Mouse (Mus musculus): ENCODE data around the gene Krtap5-4. TPM values are rescaled to one million over a fixed set of nuclear protein-coding genes. Genes with fewer than 3 reads are reported as not detected.
"Not testable (repeated sequence)": the region's sequence is repeated elsewhere in the genome, so short reads cannot be mapped to it uniquely, and the experiment has no call there.

Gene Krtap5-4
- total RNA-seq, 2 experiments from 2014 or later: not detected

GRCm38 (mm10) chr7:142321637-142322306 is 18.4 kb downstream of the Krtap5-4 start:
- not testable (repeated sequence) for DNase-seq (ENCODE audit: low spot score in 2 of 2)

- DNase-seq (ENCODE audit: low spot score in 2 of 2): no peak
Observed at GRCm38 (mm10) chr7:142322641-142323040, 19.3 kb downstream of the Krtap5-4 start.

DNA sequence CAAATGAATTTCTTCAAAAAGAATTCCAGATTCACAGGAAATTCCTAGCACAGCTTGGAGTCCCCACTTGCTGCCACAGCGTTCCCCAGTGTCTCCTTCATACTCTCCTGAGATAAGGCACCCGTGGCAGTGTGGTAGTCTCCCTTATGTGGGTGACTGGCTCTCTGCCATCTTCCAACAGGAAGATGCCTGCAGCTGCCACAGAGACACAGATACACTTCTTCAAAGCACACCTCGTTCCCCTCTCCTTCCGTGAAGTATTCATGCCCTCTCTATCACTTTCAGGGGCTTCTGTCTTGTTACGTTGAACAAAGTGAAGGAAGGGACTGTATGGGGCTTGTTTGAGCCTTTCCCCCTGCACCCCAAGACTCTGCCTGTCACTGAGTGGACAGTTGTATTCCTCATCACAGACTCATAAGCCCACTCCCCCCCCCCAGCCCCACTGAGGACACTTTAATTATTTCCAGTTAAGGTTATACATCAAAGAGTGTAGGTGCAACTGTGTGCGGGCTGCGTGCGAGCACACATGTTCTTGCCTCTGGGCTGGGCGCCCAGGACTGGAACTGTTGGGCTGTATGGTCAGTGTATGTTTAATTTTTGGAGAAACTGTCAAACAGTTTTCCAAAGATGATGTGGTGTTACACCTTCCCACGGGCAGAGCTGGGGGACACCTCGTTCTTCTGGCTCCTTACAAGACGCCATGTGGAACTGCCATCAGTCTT is 20.2 kb downstream of the Krtap5-4 start:
- DNase-seq (ENCODE audit: low spot score in 2 of 2): no peak

- DNase-seq (ENCODE audit: low spot score in 2 of 2): no peak
Observed at GRCm38 (mm10) chr7:142326714-142327445, 23.5 kb downstream of the Krtap5-4 start.

DNA sequence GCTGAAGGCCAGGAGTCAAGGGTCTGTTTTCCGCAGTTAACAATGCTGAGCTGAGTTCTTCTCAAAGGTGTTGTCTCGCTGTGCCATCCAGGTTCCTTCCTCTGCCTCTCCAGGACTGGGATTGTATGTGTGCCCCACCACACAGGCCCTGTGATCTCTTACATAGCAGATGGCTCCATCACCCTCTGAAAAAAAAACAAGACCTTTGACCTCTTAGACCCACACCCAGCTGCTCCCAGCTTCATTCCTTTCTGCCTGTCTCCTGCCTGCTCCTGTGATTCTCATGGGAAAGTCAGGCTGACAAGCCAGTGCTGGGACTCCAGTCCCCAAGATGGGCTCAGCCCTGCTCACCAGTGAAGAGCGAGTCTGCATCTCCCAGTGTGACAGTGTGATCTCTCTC is 25.2 kb downstream of the Krtap5-4 start:
- DNase-seq (ENCODE audit: low spot score in 2 of 2): no peak

- no peak for DNase-seq (ENCODE audit: low spot score in 2 of 2)
Observed at GRCm38 (mm10) chr7:142330271-142330724, 26.9 kb downstream of the Krtap5-4 start.

DNA sequence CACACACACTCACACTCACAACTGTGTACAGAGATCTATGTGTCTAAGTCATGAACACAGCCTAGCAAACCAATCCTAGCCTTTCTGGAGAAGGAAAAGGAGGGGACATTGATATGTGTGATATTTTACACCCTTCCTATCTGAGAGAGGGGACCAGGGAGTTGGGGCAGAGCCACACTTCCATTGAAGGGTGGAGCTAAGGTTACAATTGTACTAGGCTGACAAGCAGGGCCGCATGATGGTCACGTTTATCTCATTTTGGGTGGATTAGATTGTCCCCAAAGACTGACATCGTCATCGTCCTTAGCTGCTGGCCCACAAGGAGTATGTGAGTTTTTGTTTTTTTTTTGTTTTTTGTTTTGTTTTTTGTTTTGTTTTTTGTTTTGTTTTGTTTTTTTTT is 27.9 kb downstream of the Krtap5-4 start:
- no peak for DNase-seq (ENCODE audit: low spot score in 2 of 2)

GRCm38 (mm10) chr7:142332741-142333140 is 29.4 kb downstream of the Krtap5-4 start:
- not testable (repeated sequence) for DNase-seq (ENCODE audit: low spot score in 2 of 2)

- peak; percentile 89 to 90 for DNase-seq (ENCODE audit: low spot score in 2 of 2)
Observed at GRCm38 (mm10) chr7:142334246-142334645, 30.9 kb downstream of the Krtap5-4 start.

- DNase-seq (ENCODE audit: low spot score in 2 of 2): no peak
Observed at GRCm38 (mm10) chr7:142335151-142335550, 31.8 kb downstream of the Krtap5-4 start.

GRCm38 (mm10) chr7:142340269-142340970 is 37.1 kb downstream of the Krtap5-4 start:
- no peak for DNase-seq (ENCODE audit: low spot score in 2 of 2)

DNA sequence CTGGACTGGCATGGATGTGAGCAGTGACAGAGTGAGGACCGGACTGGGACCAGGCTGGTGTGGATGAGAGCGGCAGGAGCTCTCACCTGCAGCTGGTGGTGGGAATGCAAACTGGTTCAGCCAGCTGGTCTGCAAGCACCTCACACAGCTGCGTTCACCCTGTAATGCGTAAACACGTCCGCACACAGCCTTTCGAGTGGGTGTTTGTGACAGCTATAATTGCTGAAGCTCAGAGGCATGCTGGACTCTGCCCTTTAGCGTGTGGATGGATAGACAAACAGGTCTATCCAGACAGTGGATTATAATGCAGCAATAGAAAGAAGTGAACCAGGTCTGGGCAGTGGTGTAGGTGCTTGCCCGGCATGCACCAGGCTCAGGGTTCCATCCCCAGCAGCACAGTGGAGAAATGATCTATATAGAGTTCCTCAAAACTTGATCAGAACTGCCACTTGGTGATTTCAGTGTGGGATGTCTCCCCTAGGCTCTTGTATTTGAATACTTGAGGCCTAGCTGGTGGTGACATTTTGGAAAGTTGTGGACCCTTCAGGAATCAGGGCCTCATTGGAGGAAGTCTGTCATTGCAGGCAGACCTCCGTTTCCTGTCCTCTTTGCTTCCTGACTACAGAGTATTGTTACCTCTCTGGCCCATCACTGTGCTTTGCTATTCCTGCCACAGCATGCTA is 38.4 kb downstream of the Krtap5-4 start:
- DNase-seq (ENCODE audit: low spot score in 2 of 2): no peak

DNA sequence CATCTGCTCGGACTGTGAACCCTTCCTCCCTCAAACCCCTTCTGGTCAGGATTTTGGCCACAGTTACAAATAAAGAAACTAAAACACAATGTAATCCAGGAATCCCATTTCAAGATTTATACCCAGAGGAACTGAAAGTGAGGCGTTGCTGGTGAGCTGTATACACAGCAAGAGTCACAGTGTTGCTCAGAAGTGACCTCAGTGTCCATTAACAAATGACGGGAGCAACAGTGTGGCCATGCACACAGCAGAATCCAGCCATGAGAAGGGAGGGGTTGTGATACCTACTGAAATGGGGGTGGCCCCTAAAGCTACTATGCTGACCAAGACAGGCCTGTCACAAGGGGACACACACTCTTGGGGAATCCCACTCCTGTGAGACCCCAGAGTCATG is 38.9 kb downstream of the Krtap5-4 start:
- no peak for DNase-seq (ENCODE audit: low spot score in 2 of 2)

DNA sequence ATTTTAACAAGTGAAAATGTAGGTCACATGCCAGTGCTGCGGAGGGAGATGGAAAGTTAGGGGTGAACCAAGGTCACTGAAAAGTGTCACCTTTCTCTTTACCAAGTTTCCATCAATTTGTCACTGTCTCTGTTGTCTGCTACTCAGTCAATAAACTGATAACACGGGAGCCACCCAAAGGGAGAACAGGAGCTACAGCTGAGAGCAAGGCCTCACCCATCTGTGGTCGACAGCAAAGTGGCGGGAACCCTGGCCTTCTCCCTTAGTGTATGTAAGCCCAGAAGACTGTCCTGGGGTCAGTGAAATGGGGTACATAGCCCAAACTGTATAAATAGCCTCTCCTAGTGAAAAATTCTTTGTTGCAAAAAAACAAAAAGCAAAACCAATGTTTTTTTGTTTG is 44.2 kb downstream of the Krtap5-4 start:
- no peak for DNase-seq (ENCODE audit: low spot score in 2 of 2)

DNA sequence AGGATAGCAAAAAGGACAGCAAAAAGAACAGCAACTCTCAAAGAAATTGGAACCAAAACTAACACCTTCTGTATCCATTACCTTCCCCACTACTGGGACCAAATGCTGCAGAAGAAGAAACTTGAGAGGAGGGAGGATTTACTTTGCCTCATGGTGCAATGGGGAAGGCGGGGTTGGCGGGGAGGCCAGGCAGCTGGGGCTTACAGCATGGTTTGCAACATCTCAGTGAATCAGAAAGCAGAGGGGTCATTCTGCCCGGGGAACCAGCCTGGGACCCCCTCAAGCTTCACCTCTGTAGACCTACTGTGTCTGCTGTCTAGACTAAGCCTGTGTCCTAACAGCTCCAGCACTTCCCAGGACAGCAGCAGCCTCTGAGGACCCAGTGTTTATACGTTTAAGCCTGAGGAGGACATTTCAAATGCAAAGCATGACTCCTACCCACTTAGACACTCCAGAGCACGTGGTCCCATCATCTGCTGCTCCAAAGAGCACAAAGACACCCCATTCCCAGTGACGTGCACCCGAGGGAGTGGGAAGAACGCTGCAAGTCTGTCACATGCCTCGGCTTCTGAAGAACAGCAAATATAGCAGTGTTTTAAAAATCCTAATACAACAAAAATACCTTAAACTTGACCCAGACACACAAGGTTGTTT is 46.1 kb downstream of the Krtap5-4 start:
- DNase-seq (ENCODE audit: low spot score in 2 of 2): no peak

DNA sequence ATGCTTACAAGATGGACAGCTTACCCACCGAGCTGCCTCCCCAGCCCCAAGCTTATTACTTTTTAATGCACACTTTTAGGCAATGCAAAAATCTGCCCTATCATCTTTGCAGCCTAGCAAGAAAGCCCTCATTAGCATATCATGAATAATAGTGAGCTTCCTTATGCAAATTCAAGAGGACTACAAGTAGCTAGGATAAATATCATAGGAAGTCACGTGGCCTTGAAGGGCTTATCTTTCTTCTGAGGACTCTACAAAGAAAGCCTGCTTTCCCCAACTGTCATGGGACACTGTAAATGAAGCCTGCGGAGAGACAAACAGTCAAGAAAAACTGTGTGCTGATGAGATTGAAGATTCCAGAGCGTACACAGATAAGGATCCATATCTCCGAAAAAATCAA is 48.2 kb downstream of the Krtap5-4 start:
- DNase-seq (ENCODE audit: low spot score in 2 of 2): no peak

- DNase-seq (ENCODE audit: low spot score in 2 of 2): no peak
Observed at GRCm38 (mm10) chr7:142353854-142354253, 50.5 kb downstream of the Krtap5-4 start.
